Mouse (Mus musculus) lung, postnatal 0 days (tissue): Measurements from ENCODE around the gene Myrip.

Experiments
- CTCF ChIP-seq: IDR thresholded peaks from 2 replicates; pipeline ENCODE4 v1.5.1; 2016; ENCODE audit warnings: antibody characterized with exemption, mild to moderate bottlenecking
- EP300 ChIP-seq: IDR thresholded peaks from 2 replicates; pipeline ENCODE4 v1.6.1; 2016; ENCODE audit warnings: antibody characterized with exemption, mild to moderate bottlenecking, control low read depth

GRCm38 (mm10) chr9:120356490-120356889 lies 55.2 kb downstream of the Myrip start:
- no peak for TF ChIP-seq CTCF
- TF ChIP-seq EP300: no peak
